Mouse (Mus musculus) right cerebral cortex, postnatal 14 days (tissue): Measurements from ENCODE around the gene 4930539E08Rik.

ENCODE experiments used
- DNase-seq: peaks from one replicate; pipeline ENCODE4 v3.0.0; 2022

Gene 4930539E08Rik

DNA sequence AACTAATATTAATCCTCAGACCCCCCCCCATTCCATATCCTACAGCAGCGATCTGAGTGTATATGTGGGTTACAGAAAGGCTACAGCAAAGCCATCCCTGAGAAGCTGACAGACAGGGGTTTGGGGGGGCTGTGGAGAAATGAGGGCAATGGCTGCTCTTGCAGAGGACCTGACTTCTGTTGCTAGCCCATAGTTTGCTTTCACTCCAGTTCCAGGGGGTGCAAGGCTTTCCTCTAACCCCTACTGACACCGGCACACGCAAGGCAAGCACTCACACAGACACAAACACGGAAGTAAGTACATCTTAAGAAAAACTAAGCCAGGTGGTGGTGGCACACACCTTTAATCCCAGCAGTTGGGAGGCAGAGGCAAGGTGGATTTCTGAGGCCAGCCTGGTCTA is 14.2 kb upstream of the 4930539E08Rik start:
- DNase-seq = no peak

DNA sequence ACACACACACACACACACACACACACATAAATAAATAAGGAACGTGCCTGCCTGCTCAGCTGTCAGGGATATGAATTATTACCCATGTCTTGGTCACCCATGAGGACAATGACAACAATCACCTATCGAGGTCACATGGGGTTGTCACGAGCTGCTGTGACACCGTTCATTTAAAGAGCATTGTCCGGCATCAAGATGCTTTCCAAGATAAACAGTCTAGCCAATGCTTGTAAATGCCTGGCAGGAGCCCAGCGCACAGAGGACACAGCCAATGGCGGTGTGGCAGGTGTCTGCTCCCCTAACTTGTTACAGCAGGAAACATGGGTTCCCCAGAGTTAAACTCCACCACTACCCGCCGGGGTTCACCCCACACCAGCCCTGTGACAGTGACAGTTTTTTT is 12.9 kb upstream of the 4930539E08Rik start:
- DNase-seq = no peak

DNA sequence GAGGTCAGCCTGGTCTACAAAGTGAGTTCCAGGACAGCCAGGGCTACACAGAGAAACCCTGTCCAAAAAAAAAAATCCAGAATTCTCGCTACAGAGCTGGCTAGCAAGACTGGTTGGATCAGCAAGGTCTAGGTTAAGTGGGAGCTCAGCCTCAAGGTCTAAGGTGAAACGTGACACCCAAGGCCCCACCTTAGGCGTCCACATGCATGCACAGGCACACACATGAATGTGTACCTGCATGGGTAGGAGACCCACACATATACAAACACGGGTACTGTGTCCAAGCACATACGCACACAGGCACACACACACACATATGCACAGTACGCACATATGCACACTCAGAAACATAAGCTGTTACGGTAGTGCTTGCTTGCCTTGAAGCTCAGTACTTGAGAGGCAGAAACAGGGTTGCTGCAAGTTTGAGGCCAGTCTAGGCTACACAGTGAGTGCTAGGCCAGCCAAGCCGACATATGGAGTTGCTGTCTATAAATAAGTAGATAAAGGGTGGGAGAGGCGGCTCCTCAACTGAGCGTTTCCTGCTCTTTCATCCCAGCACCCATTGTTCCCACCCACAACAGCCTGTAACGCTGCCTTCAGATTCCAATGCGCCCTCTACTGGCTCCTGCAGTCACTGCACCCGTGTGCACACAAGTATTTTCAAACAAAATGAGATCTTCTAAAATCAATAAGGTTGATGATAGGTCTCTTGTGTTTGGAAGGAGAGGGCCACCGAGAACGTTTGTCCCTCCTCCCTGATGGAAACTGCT is 11.9 kb upstream of the 4930539E08Rik start:
- DNase-seq = peak; percentile 59

DNA sequence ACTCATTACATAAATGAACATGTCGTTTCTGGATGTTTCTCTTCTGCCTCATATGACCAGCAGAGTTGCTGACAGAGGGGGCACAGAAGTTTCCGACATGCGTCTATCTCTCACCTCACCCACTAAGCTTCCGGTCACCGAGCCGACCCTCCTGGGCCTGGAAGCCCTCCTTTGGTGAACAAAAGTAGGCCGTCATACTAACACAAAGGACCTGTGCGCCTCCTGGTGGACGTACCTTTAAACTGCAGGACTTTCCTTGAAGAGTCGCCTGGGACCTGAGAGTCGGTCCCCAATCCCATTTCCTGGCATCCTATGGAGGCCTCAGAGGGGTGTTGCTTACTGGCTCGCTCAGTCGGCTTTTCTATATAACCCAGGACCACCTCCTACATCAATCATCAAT is 11.3 kb upstream of the 4930539E08Rik start:
- DNase-seq = peak; percentile 82

DNA sequence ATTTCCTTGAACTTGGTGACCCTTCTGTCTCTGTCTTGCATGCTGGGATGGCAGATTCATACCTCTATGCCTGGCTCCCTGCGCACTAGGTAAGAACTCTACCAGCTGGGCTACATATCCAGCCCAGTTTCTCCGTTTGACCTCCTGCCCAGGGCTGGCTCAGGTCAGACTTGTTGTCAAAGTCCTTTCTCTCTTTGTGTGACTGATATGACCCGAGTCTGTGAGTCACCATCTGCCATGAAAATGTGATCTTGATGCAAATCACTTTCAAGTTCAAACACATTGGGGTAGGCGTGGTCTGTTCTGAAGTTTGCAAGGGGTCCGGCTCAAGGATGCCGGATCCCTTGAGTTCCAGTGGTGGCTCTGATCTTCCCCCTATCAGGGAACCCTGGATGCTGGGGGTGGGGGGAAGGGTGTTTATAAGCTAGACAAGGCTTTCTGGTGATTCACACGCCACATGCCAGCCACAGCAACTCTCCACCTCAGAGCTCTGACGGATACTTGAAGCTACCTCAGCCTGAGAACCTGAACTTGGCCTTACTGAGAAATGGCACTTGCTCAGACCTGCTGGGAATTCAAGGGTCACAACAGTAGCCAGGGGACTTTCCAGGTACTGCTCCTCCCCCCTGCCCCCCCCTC is 10.0 kb upstream of the 4930539E08Rik start:
- DNase-seq = no peak

DNA sequence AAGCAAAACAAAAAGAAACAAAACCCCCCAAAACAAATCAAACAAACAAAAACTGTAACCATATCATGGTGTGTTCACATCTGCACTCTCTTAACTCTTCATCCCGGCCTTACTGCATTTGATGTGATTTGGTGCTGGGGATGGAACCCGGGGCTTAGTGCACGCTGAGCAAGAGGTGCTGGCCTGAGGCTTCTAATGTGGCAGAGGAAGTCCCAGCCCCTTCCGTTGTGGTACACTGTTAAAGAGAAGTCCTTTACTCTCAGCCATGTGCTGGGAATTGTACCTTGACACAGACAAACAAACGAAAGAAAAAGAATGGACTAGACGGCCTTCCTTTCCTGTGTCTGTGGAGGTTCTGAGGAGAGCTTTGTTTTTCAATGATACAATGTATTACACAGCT is 7.0 kb upstream of the 4930539E08Rik start:
- DNase-seq = no peak

DNA sequence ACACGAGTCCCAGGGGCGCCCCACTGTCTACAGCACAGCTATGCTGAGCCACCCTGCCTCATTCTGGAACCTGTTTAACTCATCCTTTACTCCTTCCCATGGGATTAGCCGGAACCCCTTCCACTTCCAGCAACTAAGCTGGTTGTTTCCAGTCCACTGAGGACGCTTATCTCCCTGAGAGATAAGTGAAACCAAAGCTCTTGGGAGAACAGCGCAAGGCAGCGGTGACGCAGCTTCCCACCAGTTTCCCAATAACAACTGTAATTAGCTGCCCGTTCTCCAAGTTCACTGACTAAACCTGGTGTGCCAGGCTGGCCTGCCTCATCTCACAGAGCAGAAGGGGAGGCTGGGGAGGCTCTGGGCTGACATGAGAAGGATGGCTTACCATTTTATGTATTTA is 6.0 kb upstream of the 4930539E08Rik start:
- DNase-seq = no peak

DNA sequence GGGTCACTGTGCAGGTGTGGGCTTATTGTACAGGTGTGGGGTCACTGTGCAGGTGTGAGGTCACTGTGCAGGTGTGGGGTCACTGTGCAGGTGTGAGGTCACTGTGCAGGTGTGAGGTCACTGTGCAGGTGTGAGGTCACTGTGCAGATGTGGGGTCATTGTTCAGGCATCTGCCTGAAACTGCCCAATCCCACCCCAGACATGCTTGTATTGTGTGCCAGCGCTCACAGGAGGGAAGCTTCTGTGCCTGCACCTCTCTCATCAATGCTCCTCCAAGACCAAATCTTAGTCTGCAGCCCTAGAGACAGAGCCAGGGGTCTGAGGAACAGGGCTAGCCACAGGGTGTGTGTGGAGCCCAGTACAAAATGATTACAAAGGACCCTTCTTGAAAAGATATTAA is 1.4 kb upstream of the 4930539E08Rik start:
- no peak for DNase-seq

DNA sequence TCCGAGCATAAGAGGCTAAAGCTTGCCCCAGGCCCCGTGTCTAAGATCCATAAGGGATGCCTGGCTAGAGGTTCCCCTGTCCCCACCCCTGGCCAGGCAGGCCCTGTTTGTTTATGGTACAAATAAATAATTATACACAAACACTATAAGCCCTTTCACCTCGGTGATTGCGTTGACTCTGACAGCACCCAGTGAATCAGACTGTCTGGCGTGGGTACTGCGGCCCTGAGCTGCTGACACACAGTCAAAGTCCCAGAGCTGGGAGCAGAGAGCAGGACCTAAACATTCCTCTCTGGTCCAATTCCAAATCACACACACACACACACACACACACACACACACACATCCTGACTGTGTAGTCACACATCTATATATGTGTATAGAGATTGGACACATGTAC is 1.2 kb downstream of the 4930539E08Rik start:
- no peak for DNase-seq

DNA sequence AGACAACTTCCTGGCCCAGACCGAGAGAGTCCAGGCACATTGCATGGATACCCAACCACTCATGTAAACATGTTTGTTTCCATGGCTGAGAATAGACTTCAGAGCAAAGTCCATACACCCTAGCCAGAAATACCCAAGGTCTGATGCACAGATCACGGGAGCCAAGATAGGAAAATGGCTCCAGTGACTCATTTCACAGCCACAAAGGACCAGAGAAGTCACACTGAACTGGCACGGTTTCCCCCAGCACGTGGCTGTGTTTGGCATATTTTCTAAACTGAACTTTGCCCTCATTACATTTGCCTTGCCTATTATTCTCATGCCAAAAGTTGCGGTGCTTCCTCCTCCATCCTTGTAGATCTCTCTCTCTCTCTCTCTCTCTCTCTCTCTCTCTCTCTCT is 1.9 kb downstream of the 4930539E08Rik start:
- DNase-seq = no peak

DNA sequence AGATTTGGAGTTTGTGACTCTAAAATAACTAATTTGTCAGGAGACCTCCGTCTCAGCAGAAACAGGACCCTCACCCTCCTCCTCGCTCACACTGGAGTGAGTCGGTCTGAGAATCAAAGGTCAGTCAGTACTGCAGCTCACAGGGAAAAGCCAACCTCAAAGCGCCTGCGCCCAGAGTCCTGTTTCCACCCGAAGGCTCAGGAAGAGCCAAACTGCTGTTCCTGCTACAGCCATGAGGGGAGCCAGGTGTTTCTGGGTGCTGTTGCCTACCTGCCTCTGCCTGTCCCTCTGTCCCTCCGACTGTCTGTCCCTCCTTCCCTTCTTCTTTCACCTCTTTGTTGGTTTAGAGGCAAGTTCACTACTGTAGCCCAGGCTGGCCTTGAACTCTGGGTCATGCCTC is 5.0 kb downstream of the 4930539E08Rik start:
- no peak for DNase-seq

DNA sequence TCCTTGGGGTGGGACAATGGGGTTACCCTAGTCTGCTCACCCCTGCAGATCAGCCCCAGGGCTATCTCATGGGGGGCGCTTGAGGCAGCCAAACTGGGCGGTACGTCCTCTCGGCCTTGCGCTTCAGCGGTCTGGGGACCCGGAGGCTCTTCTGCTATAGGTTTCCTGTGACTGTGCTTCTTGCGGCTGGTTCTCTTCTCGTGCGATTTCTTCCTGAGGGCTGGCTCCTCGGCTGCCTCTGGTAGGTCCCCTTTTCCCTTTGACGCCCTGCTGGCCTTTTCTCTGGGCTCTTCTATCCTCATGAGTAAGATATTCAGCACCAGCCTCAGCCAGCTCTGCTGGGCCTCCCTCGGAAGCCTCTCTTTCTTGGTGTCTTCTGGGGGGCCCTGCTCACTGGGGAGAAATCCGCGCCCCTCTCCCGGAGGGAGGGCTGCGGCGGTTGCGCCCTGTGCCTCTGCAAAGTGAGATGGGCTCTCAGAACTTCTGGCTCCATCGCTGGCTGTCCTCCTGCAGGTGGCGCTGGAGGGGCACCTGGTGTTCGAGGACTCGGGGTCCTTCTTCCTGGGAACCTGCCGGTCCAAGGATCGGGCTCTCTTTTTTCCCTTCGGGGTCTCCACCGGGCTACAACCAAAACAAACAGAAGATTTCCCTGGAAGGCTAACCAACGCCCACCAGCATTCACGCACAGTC is 5.7 kb downstream of the 4930539E08Rik start:
- peak; percentile 72 for DNase-seq

DNA sequence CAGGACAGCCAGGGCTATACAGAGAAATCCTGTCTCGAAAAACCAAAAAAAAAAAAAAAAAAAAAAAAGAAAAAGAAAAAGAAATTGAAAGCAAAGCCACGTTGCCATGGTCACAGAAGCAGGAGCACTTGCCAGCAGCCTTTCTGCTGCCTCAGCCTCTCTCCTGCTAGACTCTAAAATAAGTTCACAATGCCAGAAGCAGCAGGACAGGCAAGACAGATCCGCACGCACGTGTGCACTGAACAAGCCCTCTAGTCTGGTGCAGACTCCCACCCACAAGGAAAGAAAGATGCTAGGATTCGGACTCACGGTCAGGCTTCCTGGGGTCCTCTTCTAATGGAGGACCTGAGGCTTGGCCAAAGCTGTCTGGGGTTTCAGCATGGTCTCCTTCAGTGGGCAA is 7.2 kb downstream of the 4930539E08Rik start:
- DNase-seq = peak; percentile 41

DNA sequence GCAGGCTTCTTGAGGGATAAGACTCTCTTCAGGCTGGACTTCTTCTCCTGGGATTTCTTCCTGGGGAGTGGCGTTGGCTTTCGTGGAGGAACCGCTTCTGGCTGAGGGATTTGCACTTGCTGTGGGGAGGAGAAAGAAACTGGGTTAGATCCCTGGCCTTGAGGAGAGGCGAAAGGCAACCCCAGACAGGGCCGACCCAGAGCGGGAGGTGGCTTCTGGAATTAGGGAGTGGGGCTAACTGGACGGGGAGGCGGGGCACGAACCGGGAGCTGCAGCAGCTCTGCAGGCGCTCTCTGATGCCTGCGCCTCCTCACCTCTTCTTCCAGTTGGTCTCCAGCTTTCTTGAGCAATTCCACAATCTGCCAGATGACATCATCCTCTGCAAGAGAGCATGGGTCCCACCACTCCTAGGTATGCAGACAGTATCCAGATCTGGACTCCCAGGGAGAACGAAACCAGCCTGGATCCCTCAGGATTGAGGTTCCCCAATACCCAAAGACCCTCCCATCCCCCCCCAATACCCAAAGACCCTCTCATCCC is 9.7 kb downstream of the 4930539E08Rik start:
- no peak for DNase-seq

DNA sequence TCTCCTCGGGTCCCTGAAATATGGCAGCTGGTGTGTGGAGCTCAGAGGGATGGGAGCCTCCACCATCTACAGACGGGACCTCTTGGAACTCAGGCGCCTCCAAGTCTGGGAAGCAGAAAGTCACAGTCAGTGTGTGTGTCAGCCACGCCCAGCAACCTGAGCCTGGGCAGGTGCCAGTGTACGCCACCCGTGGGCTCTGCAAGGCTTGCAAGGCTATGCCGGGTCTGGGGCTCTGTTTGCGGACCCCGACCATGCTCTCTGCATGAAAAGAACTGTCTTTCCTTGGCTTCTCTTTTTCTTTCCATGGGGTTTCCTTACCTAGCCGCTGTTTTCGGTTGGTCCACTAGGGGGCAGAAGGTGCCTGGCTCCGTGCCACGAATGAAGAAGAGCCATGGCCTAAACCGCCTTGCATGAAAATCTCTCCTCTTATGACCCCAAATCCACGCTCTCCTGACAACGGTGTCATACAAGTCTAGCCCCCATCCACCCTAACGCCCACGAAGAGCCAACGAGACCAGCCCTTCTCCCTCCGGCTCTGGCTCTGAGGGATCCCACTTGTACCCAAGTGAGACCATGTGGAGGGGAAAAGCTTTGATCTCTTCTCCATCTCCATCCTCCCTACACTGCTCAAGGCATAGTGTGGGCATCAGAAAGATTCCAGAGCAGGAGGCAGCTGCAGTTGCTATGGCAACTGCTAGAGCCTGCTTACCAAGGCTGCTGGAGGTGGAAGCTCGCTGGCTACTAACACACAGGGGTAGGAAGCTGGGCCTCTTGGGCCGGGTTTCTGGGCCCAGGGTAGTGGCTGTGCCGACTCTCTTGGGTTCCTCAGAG is 10.4 kb downstream of the 4930539E08Rik start:
- peak; percentile 67 for DNase-seq

DNA sequence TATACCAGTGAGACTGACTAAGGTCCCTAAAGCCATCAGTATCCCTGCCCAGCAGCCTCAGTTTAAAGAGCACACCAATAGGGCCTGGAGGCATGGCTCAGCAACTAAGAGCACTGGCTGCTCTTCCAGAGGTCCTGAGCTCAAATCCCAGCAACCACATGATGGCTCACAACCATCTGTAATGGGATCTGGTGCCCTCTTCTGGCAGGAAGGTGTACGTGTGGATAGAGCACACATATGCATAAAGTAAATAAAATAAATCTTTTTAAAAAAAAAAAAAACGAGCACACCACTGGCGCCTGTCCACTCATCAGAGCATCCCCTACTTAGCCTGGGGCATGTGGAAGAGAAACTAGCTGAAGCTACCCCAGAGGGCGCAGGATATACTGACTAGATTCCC is 13.6 kb downstream of the 4930539E08Rik start:
- no peak for DNase-seq

DNA sequence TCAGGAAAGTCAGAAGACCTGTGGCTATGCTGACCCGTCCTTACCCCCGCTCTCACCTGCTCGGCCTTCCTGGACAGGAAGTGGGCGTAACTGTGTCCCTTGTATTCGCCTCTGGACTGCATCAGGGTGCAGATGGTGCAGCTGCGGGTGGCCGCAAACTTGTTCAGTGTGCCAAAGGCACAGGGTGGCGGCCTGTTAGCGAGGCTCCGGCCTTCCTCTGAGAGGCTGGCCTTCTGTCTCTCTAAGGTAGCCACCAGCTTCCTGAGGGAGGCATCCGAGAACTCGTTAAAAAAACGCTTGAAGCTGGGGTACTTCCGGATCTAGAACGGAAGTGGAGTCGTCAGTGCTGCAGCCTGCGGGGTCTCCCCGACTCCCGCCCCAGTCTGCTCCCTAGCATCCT is 15.7 kb downstream of the 4930539E08Rik start:
- DNase-seq = no peak

DNA sequence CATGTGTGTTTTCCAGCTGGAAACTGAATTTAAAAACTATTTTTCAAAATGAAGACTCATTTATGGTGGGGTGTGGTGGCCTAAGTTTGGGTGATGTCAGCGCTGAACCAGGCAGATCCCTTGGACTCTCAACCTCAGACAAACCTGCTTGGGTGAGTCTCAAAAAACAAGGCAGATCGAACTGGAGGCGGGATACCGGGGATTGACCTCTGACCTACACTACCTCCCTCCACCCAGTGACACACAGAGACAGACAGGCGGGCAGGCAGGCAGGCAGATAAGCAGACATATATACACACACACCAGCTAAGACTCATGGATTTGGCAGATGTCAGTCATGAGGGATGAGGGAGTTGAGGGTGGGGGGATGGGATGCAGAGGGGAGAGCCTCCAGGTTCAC is 16.9 kb downstream of the 4930539E08Rik start:
- no peak for DNase-seq

DNA sequence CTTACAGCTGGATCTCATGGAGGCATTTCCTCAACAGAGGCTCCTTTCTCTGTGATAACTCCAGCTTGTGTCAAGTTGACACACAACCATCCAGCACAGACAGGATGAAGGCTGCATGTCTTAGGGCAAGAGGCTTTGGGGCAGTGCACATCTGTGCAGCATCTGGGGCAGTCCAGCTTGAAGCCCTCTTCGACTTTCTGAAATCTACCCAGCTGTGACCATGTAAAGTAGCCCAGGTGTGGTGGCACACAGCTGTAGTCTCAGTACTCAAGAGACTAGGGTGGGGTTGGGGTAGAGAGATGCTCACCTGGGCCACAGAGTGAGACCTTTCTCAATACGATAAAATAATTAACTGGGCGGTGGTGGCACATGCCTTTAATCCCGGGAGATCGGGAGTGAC is 17.3 kb downstream of the 4930539E08Rik start:
- DNase-seq = no peak

DNA sequence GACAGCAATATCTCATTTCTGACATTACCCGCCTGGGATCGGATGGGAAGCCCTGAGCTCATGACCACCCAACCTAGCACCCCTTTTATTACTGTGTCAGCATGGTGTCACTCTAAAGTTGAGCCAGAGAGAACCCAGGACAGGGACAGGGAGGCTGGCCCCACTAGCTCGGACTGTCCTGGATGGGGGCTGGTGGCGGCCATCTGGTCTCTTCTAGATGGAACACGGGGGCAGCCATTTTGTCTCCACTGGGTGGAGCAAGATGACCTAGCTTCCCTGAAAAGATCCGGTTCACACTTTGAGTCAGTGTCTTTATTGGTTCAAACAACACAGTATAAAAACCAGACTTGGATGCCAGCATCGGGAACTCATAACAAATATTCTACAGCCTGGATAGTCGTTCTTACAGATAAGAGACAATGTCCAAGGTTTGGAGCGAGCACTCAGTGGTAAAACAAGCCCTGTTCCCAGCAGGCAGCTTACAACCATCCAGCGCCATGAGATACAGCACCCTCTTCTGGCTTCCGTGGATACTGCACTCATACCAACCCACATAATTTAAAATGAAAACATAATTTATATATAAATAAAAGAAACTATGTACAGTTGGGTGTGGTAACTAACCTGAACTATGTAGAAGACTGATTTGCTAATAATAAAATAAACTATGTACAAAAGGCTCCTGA is 18.9 kb downstream of the 4930539E08Rik start:
- DNase-seq = no peak

DNA sequence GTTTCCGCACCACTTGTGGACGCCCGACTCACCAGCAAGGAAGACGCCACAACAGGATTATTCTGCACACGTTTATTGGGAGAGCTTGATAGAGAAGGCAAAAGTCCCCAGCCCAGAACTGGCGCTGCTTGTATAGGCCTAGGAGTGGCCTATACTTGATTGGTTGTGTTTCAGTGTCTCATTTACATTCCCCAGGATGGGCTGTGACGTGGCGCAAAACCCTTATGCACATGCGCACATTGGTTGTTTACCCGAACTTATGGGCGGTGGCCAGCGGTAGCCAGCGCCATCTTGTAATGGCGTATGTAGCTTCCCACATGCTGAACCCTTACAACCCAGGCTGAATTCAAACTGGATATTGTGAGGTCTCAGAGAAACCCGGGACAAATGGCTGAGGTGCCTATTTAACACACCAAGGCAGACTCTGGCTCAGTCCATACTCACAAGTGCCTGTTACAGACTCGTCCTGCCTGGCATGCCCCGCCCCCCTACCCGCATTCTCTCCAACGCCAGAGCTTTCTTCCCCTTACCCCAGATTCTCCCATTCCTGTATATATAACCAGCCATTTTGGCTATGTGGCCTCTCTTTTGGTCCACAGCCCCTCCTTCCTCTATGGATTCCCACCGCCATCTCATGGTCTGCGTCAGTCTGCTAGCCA is 19.8 kb downstream of the 4930539E08Rik start:
- DNase-seq = no peak
